In genomic region chr14:115485090-115485489, GRCm38 (mm10) we compare ENCODE assay signal across 9 mouse cellular contexts.
DNase-seq lines count a peak whose midpoint lies in the region; ATAC-seq and TF ChIP-seq lines count a peak whose summit lies in the region.
"Had no signal": no experiment of that assay in that cellular context is flagged by ENCODE, and none has a peak within 500 bp of the region (broad histone marks: within the 10 kb centered on the region; RNA-seq: fewer than 3 reads in every experiment).

No protein-coding gene starts in this region.

- H3K36me3 ChIP-seq in heart, postnatal 0 days (replicated peaks; ENCODE audit: control insufficient read depth, insufficient read depth, low read length) = no peaks in the 10 kb centered on the region
- no peaks in the 10 kb centered on the region for H3K36me3 ChIP-seq in heart, embryonic 11.5 days (ENCODE audit: control insufficient read depth, insufficient read depth, low read length)
- H3K36me3 ChIP-seq: stomach, embryonic 15.5 days had no signal

- H3K9me3 ChIP-seq in heart, postnatal 0 days (replicated peaks; ENCODE audit: control insufficient read depth, low read length) = no peaks in the 10 kb centered on the region
- no peaks in the 10 kb centered on the region for H3K9me3 ChIP-seq in heart, embryonic 11.5 days (replicated peaks; ENCODE audit: control insufficient read depth, low read length)
- H3K9me3 ChIP-seq: stomach, embryonic 15.5 days had no signal

- DNase-seq in heart, postnatal 0 days (ENCODE audit: low spot score) = peak; percentile 10
- DNase-seq in right cerebral cortex, adult 18-20 months = peak; percentile 14
- DNase-seq in right cerebral cortex, postnatal 25 days = no peak
- DNase-seq in kidney, postnatal 10 days = peak; percentile 44
- no peak for DNase-seq in thymus, postnatal 36 days
- DNase-seq in heart, postnatal 36 days = no peak
- no peak for DNase-seq in urinary bladder, postnatal 10 days (ENCODE audit: low spot score)

- no peaks in the 10 kb centered on the region for H3K27me3 ChIP-seq in heart, postnatal 0 days (ENCODE audit: control insufficient read depth, insufficient read depth, low read length)
- H3K27me3 ChIP-seq in heart, embryonic 11.5 days (ENCODE audit: control insufficient read depth, insufficient read depth, low read length) = no peaks in the 10 kb centered on the region
- H3K27me3 ChIP-seq: stomach, embryonic 15.5 days had no signal

- ATAC-seq in heart, postnatal 0 days (ENCODE audit: insufficient read depth, low read depth) = no peak
- ATAC-seq in heart, embryonic 11.5 days (replicated peaks; ENCODE audit: insufficient number of reproducible peaks, low FRiP score, low TSS enrichment) = no peak

- H3K4me3 ChIP-seq in heart, postnatal 0 days (ENCODE audit: low read depth, low read length) = no peak overlapping the region
- H3K4me3 ChIP-seq in heart, embryonic 11.5 days (ENCODE audit: low read depth, low read length) = no peak overlapping the region
- H3K4me3 ChIP-seq: stomach, embryonic 15.5 days had no signal

- H3K4me2 ChIP-seq in heart, postnatal 0 days (ENCODE audit: low read depth, low read length) = no peak overlapping the region
- no peak overlapping the region for H3K4me2 ChIP-seq in heart, embryonic 11.5 days
- H3K4me2 ChIP-seq: stomach, embryonic 15.5 days had no signal

- intact Hi-C loops in heart, postnatal 36 days (cut with DNase I) = no loop called here

- no peak overlapping the region for H3K9ac ChIP-seq in heart, postnatal 0 days (replicated peaks; ENCODE audit: low read depth, low read length)
- H3K9ac ChIP-seq in heart, embryonic 11.5 days (ENCODE audit: low read depth, low read length) = no peak overlapping the region
- H3K9ac ChIP-seq: stomach, embryonic 15.5 days had no signal

- no peak overlapping the region for H3K27ac ChIP-seq in heart, postnatal 0 days (ENCODE audit: low read depth)
- no peak overlapping the region for H3K27ac ChIP-seq in heart, embryonic 11.5 days (ENCODE audit: low read depth, low read length)
- H3K27ac ChIP-seq: stomach, embryonic 15.5 days had no signal

- H3K4me1 ChIP-seq in heart, postnatal 0 days (ENCODE audit: control insufficient read depth, insufficient read depth) = no peaks in the 10 kb centered on the region
- H3K4me1 ChIP-seq in heart, embryonic 11.5 days (ENCODE audit: control insufficient read depth, insufficient read depth, low read length) = no peaks in the 10 kb centered on the region
- H3K4me1 ChIP-seq: stomach, embryonic 15.5 days had no signal

- TF ChIP-seq EP300 in heart, postnatal 0 days (IDR thresholded peaks at IDR 0.05; ENCODE audit: low read depth) = no peak

- peak; percentile 63 for TF ChIP-seq CTCF in heart, postnatal 0 days (IDR thresholded peaks at IDR 0.05; ENCODE audit: low read depth)

Comparison
In these comparisons a context has a peak if more than half of its experiments do, and no peak if none do; other contexts are left out.
1. DNase-seq: peak in heart, postnatal 0 days (single experiment), right cerebral cortex, adult 18-20 months (single experiment) and kidney, postnatal 10 days (single experiment); none in right cerebral cortex, postnatal 25 days (single experiment), thymus, postnatal 36 days (0 of 2), heart, postnatal 36 days (0 of 2) and urinary bladder, postnatal 10 days (single experiment).